Mouse (Mus musculus): ENCODE results near the gene Cmtm4. TPM values are rescaled to one million over a fixed set of nuclear protein-coding genes. Genes with fewer than 3 reads are reported as not detected.

Gene Cmtm4
- polyA plus RNA-seq, 2 experiments, result 0.44 to 1.7 TPM

DNA sequence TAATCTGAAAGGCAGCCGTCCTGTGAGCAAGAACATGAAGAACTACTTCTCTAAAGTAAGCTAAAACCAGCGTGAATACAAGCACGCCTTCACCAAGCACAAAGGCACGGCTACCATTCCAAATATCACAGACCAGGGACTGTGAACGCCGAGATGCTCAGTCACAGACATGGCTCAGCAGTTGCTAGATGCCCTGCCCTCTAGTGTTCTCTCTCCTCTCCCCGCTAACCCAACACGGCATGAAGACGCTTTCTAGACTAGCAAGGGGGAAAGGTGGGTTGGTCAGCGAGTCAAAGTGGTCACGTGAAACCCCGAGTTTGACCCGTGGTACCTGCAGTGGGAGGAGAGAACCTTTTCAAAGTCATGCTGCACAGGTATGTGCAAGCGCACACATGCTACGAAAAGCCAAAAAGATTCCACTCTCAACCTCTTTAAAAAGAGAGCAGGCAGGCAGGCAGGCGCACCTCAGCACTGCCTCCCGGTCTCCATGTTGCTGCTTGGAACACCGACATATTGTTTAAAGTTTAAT lies 39.3 kb upstream of the Cmtm4 start:
- Histone ChIP-seq H3K4me2 (ENCODE audit: low read depth) (no peak overlapping the region), H3K9me3 (ENCODE audit: control insufficient read depth, low read length) (no peaks in the 10 kb centered on the region), H3K9ac (replicated peaks) (no peak overlapping the region), H3K36me3 (replicated peaks; ENCODE audit: control insufficient read depth, insufficient read depth, low read depth) (peaks cover 46% of the 10 kb centered on the region), H3K27ac (no peak overlapping the region), H3K4me1 (replicated peaks; ENCODE audit: control insufficient read depth in 2 of 2, insufficient read depth in 2 of 2, low read length in 1 of 2) (peaks cover 0 to 11% of the 10 kb centered on the region in 2 experiments; a peak in 3 of 4 replicates), H3K27me3 (ENCODE audit: control insufficient read depth, insufficient read depth, low read length) (no peaks in the 10 kb centered on the region), H3K4me3 (ENCODE audit: insufficient read depth in 1 of 2, low read depth in 2 of 2, low read length in 2 of 2) (no peak overlapping the region)
- DNase-seq (ENCODE audit: low read depth in 3 of 3, low spot score in 3 of 3) (no peak), ATAC-seq (ENCODE audit: insufficient read depth) (no peak)
- TF ChIP-seq CTCF (IDR thresholded peaks at IDR 0.05; ENCODE audit: low read depth) (no peak), EP300 (IDR thresholded peaks at IDR 0.05; ENCODE audit: low read depth) (no peak)
- 84% methylated on average over 18 of the region's 18 CpGs for WGBS (ENCODE audit: insufficient replicate concordance)

DNA sequence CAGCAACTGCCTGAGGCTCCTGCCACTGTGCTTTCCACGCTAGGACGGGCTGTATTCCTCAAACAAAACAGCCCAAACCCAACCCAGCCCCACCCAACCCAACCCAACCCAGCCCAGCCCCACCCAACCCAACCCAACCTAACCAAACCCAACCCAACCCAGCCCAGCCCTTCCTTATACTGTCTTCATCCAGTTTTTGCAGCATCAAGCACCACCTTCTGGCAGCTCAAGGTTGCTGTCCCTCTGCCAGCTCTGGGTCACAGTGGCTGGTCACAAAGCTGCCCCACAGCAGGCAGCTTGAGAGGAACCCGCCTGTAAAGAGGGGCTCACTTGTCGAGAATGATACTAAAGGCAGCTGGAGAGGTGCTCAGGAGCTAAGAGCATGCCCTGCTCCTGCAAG lies 38.7 kb upstream of the Cmtm4 start:
- no peaks in the 10 kb centered on the region for H3K9me3 ChIP-seq (ENCODE audit: control insufficient read depth, low read length)
- H3K9ac ChIP-seq (replicated peaks), result no peak overlapping the region
- H3K4me3 ChIP-seq (ENCODE audit: insufficient read depth in 1 of 2, low read depth in 2 of 2, low read length in 2 of 2), result no peak overlapping the region
- H3K27me3 ChIP-seq (ENCODE audit: control insufficient read depth, insufficient read depth, low read length), result no peaks in the 10 kb centered on the region
- peak in 2 of 3 experiments; percentile 6 to 37 for DNase-seq (ENCODE audit: low read depth in 3 of 3, low spot score in 3 of 3)
- H3K4me1 ChIP-seq (replicated peaks; ENCODE audit: control insufficient read depth in 2 of 2, insufficient read depth in 2 of 2, low read length in 1 of 2), result peaks cover 0 to 11% of the 10 kb centered on the region in 2 experiments; a peak in 3 of 4 replicates
- WGBS (ENCODE audit: insufficient replicate concordance), result 40% methylated on average over 4 of the region's 4 CpGs
- H3K27ac ChIP-seq, result no peak overlapping the region
- TF ChIP-seq EP300 (IDR thresholded peaks at IDR 0.05; ENCODE audit: low read depth) (no peak), CTCF (IDR thresholded peaks at IDR 0.05; ENCODE audit: low read depth) (peak; percentile 36)
- peak; percentile 69 for ATAC-seq (ENCODE audit: insufficient read depth)
- peaks cover 43% of the 10 kb centered on the region for H3K36me3 ChIP-seq (replicated peaks; ENCODE audit: control insufficient read depth, insufficient read depth, low read depth)
- H3K4me2 ChIP-seq (ENCODE audit: low read depth), result peak overlapping the region; percentile 22; the same call in 1 of the 2 replicates

DNA sequence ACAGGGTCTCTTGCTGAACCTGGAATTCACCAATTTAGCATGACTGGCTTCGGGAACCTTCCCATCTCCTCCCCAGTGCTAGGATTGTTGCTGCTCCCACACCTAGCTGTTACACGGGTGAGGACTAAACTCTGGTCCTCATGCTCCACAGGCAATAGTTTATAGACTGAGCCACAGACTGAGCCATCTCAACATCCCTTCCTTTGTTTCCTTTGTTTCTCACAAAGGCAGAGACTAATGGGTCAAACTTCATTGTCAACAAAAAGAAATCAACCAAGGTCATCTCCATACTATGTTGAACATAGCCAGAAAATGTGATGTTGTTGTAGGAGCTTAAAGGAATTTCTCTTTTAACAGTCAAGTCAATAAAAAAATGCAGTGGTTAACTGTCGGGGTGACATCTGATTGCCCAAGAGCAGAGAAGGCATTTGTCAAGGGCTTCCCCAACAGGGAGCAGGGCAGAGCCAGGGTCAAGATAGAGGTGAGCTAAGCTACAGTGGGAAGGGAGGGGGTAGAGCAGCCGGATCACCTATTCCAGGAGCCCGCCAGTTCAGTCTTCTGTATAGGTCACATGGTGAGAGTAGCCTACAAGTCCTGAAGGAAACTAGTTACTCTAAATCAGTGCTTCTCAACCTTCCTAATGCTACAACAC lies 37.7 kb upstream of the Cmtm4 start:
- H3K36me3 ChIP-seq (replicated peaks; ENCODE audit: control insufficient read depth, insufficient read depth, low read depth), result peaks cover 45% of the 10 kb centered on the region

DNA sequence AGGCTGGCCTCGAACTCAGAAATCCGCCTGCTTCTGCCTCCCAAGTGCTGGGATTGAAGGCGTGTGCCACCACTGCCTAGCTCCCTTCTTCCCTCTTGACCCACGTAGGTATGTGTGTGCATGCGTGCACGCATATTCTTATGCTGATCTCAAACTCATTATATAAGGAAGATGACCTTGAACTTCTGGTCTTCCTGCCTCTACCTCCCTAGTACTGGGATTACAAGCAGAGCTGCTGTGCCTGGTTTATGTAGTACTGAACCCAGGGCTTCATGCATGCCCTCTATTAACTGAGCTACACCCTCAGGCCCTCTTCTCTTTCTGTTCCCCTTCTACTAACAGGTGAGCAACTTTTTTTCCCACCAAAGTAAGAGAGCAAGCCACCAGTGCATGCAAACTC lies 37.0 kb upstream of the Cmtm4 start:
- H3K36me3 ChIP-seq (replicated peaks; ENCODE audit: control insufficient read depth, insufficient read depth, low read depth), result peaks cover 51% of the 10 kb centered on the region
- WGBS (ENCODE audit: insufficient replicate concordance), result 82% methylated on average over 6 of the region's 6 CpGs
- peaks cover 0 to 11% of the 10 kb centered on the region in 2 experiments; a peak in 3 of 4 replicates for H3K4me1 ChIP-seq (replicated peaks; ENCODE audit: control insufficient read depth in 2 of 2, insufficient read depth in 2 of 2, low read length in 1 of 2)
- ATAC-seq (ENCODE audit: insufficient read depth) (no peak), DNase-seq (ENCODE audit: low read depth in 3 of 3, low spot score in 3 of 3) (no peak)
- no peak for TF ChIP-seq CTCF (IDR thresholded peaks at IDR 0.05; ENCODE audit: low read depth)
- no peak for TF ChIP-seq EP300 (IDR thresholded peaks at IDR 0.05; ENCODE audit: low read depth)
- H3K4me3 ChIP-seq (ENCODE audit: insufficient read depth in 1 of 2, low read depth in 2 of 2, low read length in 2 of 2), result no peak overlapping the region
- no peak overlapping the region for H3K9ac ChIP-seq (replicated peaks)
- H3K9me3 ChIP-seq (ENCODE audit: control insufficient read depth, low read length), result no peaks in the 10 kb centered on the region
- no peak overlapping the region for H3K27ac ChIP-seq
- no peaks in the 10 kb centered on the region for H3K27me3 ChIP-seq (ENCODE audit: control insufficient read depth, insufficient read depth, low read length)
- H3K4me2 ChIP-seq (ENCODE audit: low read depth), result no peak overlapping the region

More for the DNA sequence above, 37.7 kb upstream of the Cmtm4 start:
- Histone ChIP-seq H3K4me3 (ENCODE audit: insufficient read depth in 1 of 2, low read depth in 2 of 2, low read length in 2 of 2) (no peak overlapping the region), H3K9ac (replicated peaks) (no peak overlapping the region), H3K9me3 (ENCODE audit: control insufficient read depth, low read length) (no peaks in the 10 kb centered on the region), H3K4me1 (replicated peaks; ENCODE audit: control insufficient read depth in 2 of 2, insufficient read depth in 2 of 2, low read length in 1 of 2) (peaks cover 0 to 11% of the 10 kb centered on the region in 2 experiments; a peak in 3 of 4 replicates), H3K27me3 (ENCODE audit: control insufficient read depth, insufficient read depth, low read length) (no peaks in the 10 kb centered on the region), H3K27ac (no peak overlapping the region), H3K4me2 (ENCODE audit: low read depth) (no peak overlapping the region)
- TF ChIP-seq CTCF (IDR thresholded peaks at IDR 0.05; ENCODE audit: low read depth) (no peak), EP300 (IDR thresholded peaks at IDR 0.05; ENCODE audit: low read depth) (no peak)
- no peak for DNase-seq (ENCODE audit: low read depth in 3 of 3, low spot score in 3 of 3)
- no peak for ATAC-seq (ENCODE audit: insufficient read depth)
- WGBS (ENCODE audit: insufficient replicate concordance), result 74% methylated on average over 5 of the region's 5 CpGs

DNA sequence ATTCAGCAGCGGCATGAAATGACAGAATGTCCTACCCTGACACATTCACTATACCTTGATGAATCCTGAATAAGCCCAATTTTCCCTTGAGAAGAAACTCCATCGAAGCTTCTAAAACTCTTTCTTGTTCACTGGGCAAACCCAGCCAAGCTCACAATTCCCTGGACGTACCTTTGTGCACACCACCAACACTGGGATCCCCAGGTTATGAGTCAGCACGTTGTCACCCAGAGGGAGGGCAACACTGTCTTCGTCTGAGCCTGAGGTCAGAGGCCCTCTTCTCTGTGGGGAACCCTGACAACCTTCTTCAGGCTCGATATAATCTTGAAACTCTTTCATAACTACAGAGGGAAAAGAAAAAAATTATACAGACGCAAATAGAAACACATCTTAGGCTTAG lies 34.6 kb upstream of the Cmtm4 start:
- Histone ChIP-seq H3K9me3 (ENCODE audit: control insufficient read depth, low read length) (no peaks in the 10 kb centered on the region), H3K27me3 (ENCODE audit: control insufficient read depth, insufficient read depth, low read length) (no peaks in the 10 kb centered on the region), H3K27ac (no peak overlapping the region), H3K4me3 (ENCODE audit: insufficient read depth in 1 of 2, low read depth in 2 of 2, low read length in 2 of 2) (no peak overlapping the region), H3K9ac (replicated peaks) (no peak overlapping the region), H3K4me2 (ENCODE audit: low read depth) (no peak overlapping the region), H3K36me3 (replicated peaks; ENCODE audit: control insufficient read depth, insufficient read depth, low read depth) (peaks cover 49% of the 10 kb centered on the region), H3K4me1 (replicated peaks; ENCODE audit: control insufficient read depth in 2 of 2, insufficient read depth in 2 of 2, low read length in 1 of 2) (peaks cover 0 to 11% of the 10 kb centered on the region in 2 experiments; a peak in 3 of 4 replicates)
- TF ChIP-seq CTCF (IDR thresholded peaks at IDR 0.05; ENCODE audit: low read depth) (no peak), EP300 (IDR thresholded peaks at IDR 0.05; ENCODE audit: low read depth) (no peak)
- ATAC-seq (ENCODE audit: insufficient read depth) (no peak), DNase-seq (ENCODE audit: low read depth in 3 of 3, low spot score in 3 of 3) (no peak)
- 76% methylated on average over 7 of the region's 7 CpGs for WGBS (ENCODE audit: insufficient replicate concordance)

Data from liver, embryonic 14.5 days (tissue).